Mouse (Mus musculus): ENCODE results near the gene Apba3. TPM values are rescaled to one million over a fixed set of nuclear protein-coding genes. Genes with fewer than 3 reads are reported as not detected.

The Apba3 gene
- polyA plus RNA-seq, 1 experiment from 2014 or later, result 55.0 TPM

GRCm38 (mm10) chr10:81316338-81317060, 49.7 kb downstream of the Apba3 start:
- 54% methylated on average over 16 of the region's 16 CpGs for WGBS
- H3K27me3 ChIP-seq (replicated peaks; ENCODE audit: control insufficient read depth, insufficient read depth, low read length), result no peaks in the 10 kb centered on the region
- no peaks in the 10 kb centered on the region for H3K9me3 ChIP-seq (ENCODE audit: control insufficient read depth, low read length)
- ATAC-seq (replicated peaks; ENCODE audit: low FRiP score) (no peak), DNase-seq (ENCODE audit: low spot score) (no peak)
- peaks cover 37% of the 10 kb centered on the region for H3K36me3 ChIP-seq (ENCODE audit: control insufficient read depth, insufficient read depth, low read length)
- H3K4me1 ChIP-seq (replicated peaks; ENCODE audit: control insufficient read depth, insufficient read depth, low read length), result peaks cover 25% of the 10 kb centered on the region
- H3K4me3 ChIP-seq (ENCODE audit: low read depth, low read length), result peak overlapping the region; percentile 36
- H3K27ac ChIP-seq (ENCODE audit: low read depth, low read length), result peak overlapping the region; percentile 32; the same call in 1 of the 2 replicates
- H3K9ac ChIP-seq (ENCODE audit: low read depth, low read length), result peak overlapping the region; percentile 49
- H3K4me2 ChIP-seq, result peak overlapping the region; percentile 66

DNA sequence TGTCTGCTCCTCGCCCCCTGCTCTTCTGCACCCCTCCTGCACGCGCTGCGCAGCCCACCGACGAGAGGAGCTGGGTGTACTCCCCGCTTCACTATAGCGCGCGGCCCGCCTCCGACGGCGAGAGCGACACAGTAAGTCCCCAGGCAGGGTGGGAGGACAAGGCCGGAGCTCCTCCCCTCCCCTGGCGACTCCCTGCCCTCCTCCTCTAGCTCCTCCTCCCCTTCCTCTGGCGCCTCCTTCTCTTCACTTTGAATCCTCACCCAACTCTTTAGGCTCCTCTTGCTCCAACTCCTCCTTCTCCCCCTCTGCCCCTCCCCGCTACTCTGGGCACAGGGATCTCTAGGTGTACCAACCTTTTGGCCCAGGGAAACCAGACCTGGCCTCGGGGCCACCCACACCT, 50.5 kb downstream of the Apba3 start:
- Histone ChIP-seq H3K9ac (ENCODE audit: low read depth, low read length) (peak overlapping the region; percentile 49), H3K27me3 (replicated peaks; ENCODE audit: control insufficient read depth, insufficient read depth, low read length) (no peaks in the 10 kb centered on the region), H3K4me3 (ENCODE audit: low read depth, low read length) (peak overlapping the region; percentile 36), H3K27ac (ENCODE audit: low read depth, low read length) (peak overlapping the region; percentile 32; the same call in 1 of the 2 replicates), H3K4me2 (peak overlapping the region; percentile 66), H3K4me1 (replicated peaks; ENCODE audit: control insufficient read depth, insufficient read depth, low read length) (peaks cover 32% of the 10 kb centered on the region), H3K9me3 (ENCODE audit: control insufficient read depth, low read length) (no peaks in the 10 kb centered on the region), H3K36me3 (ENCODE audit: control insufficient read depth, insufficient read depth, low read length) (peaks cover 35% of the 10 kb centered on the region)
- peak; percentile 19; the same call in 1 of the 2 replicates for ATAC-seq (replicated peaks; ENCODE audit: low FRiP score)
- WGBS, result 20% methylated on average over 20 of the region's 20 CpGs
- no peak for DNase-seq (ENCODE audit: low spot score)

DNA sequence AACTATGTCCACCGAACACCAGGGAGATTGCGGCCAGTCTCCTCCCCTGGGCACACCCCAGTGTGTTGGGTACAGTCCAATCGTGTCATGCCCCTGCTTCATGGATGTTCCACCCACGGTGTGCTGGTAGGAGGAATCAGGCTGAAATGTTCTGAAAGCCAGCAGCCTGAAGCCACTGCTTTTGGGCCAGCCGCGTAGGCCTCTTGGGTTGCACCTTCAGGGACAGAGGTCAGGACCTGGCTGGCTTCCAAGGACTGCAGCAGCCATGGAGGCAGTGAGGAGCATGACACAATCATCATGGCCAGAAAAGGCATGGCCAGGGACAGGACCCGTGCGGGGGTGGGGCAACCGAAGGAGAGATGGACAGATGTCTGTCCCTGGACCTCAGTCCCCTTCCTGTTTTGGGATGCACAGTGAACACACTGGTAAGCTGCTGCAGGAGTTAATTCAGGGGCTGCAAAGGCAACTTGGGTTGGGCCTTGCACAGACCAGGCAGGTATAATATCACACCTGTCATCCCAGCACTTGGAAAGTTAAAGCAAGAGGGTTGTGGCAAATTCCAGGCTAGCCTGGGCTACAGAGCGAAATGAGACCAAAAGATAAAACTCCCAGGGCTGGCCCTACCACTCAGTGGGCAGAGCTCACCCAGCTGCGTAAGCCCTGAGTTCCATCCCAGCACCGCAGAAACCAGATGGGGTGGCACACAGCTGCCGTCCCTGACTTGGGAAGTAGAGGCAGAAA, 52.0 kb downstream of the Apba3 start:
- H3K9ac ChIP-seq (ENCODE audit: low read depth, low read length), result peak overlapping the region; percentile 1; the same call in 1 of the 2 replicates
- peaks cover 34% of the 10 kb centered on the region for H3K4me1 ChIP-seq (replicated peaks; ENCODE audit: control insufficient read depth, insufficient read depth, low read length)
- DNase-seq (ENCODE audit: low spot score) (no peak), ATAC-seq (replicated peaks; ENCODE audit: low FRiP score) (no peak)
- H3K36me3 ChIP-seq (ENCODE audit: control insufficient read depth, insufficient read depth, low read length), result peaks cover 35% of the 10 kb centered on the region
- H3K27me3 ChIP-seq (replicated peaks; ENCODE audit: control insufficient read depth, insufficient read depth, low read length), result no peaks in the 10 kb centered on the region
- no peak overlapping the region for H3K4me3 ChIP-seq (ENCODE audit: low read depth, low read length)
- peak overlapping the region; percentile 96 for H3K4me2 ChIP-seq
- H3K9me3 ChIP-seq (ENCODE audit: control insufficient read depth, low read length), result no peaks in the 10 kb centered on the region
- peak overlapping the region; percentile 78 for H3K27ac ChIP-seq (ENCODE audit: low read depth, low read length)
- 86% methylated on average over 13 of the region's 13 CpGs for WGBS

DNA sequence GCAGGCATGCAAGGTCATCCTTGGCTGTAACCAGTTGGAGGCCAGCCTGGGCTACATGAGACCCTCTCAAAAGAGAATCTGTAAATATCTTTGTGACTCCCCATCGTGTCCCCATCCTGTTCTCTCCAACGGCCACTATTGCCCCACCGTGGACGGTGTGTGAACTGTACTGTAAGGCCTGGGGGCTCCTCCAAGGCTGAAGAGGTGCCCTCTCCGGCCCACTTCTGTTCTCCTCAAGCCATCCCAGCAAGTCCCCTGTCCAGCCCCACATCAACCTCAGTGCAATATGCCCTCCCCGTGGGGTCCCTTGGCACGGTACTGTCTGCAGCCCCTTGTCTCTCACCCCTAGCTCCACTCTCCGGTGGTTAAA, 52.6 kb downstream of the Apba3 start:
- Histone ChIP-seq H3K4me3 (ENCODE audit: low read depth, low read length) (peak overlapping the region; percentile 97), H3K4me1 (replicated peaks; ENCODE audit: control insufficient read depth, insufficient read depth, low read length) (peaks cover 34% of the 10 kb centered on the region), H3K36me3 (ENCODE audit: control insufficient read depth, insufficient read depth, low read length) (peaks cover 36% of the 10 kb centered on the region), H3K4me2 (peak overlapping the region; percentile 96), H3K9me3 (ENCODE audit: control insufficient read depth, low read length) (no peaks in the 10 kb centered on the region), H3K27me3 (replicated peaks; ENCODE audit: control insufficient read depth, insufficient read depth, low read length) (no peaks in the 10 kb centered on the region), H3K27ac (ENCODE audit: low read depth, low read length) (peak overlapping the region; percentile 78), H3K9ac (ENCODE audit: low read depth, low read length) (peak overlapping the region; percentile 63)
- WGBS, result 39% methylated on average over 8 of the region's 8 CpGs
- ATAC-seq (replicated peaks; ENCODE audit: low FRiP score), result no peak
- no peak for DNase-seq (ENCODE audit: low spot score)

GRCm38 (mm10) chr10:81319741-81320549, 53.2 kb downstream of the Apba3 start:
- peaks cover 34% of the 10 kb centered on the region for H3K4me1 ChIP-seq (replicated peaks; ENCODE audit: control insufficient read depth, insufficient read depth, low read length)
- peak overlapping the region; percentile 96 for H3K4me2 ChIP-seq
- 2% methylated on average over 38 of the region's 38 CpGs for WGBS
- no peak for DNase-seq (ENCODE audit: low spot score)
- H3K9ac ChIP-seq (ENCODE audit: low read depth, low read length), result peak overlapping the region; percentile 63
- ATAC-seq (replicated peaks; ENCODE audit: low FRiP score), result no peak; the same call in 1 of the 2 replicates
- peaks cover 36% of the 10 kb centered on the region for H3K36me3 ChIP-seq (ENCODE audit: control insufficient read depth, insufficient read depth, low read length)
- no peaks in the 10 kb centered on the region for H3K27me3 ChIP-seq (replicated peaks; ENCODE audit: control insufficient read depth, insufficient read depth, low read length)
- peak overlapping the region; percentile 97 for H3K4me3 ChIP-seq (ENCODE audit: low read depth, low read length)
- H3K27ac ChIP-seq (ENCODE audit: low read depth, low read length), result peak overlapping the region; percentile 78
- no peaks in the 10 kb centered on the region for H3K9me3 ChIP-seq (ENCODE audit: control insufficient read depth, low read length)

DNA sequence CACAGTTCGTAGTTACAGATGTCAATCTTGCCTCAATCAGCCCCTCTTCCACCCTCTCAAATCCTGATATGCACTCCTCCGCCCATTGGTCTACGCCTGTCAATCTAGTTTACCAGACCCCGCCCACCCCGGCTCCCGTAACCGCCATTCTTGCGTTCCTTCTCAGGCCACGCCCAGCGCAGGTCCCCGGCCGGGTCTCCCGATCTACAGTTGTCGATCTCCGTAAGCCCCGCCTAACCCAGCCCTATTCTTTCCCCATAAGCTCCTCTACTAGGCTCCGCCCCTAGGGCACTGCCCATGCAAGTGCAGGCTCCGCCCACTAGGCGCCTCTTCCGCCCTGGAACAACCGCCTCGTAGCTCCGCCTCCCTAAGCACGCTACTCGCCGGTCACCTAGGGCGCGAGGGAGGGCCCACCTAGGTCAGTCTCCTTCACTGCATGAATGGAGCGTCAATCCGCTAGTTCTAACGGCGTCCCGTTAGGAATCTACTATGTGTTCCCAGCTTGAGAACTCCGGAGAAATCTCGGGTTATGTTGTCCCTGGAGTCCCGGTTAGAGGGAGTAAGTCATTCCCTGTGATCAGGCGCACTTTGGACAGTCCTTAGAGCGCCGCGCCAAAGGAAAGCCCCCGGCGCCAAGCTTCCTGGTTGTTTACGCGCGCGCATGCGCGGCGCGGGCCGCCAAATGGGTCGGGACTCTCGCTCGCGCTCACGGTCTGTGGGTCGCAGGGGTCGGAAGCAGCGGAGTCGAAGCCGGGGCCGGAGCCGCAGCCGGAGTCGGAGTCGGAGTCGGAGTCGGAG, 54.0 kb downstream of the Apba3 start, which contains the start of gene Cactin:
TSS of gene Cactin (plus strand) at position 554 of the 798 bp plus-strand sequence.
- peak; percentile 88 for ATAC-seq (replicated peaks; ENCODE audit: low FRiP score)
- H3K4me3 ChIP-seq (ENCODE audit: low read depth, low read length), result peak within 1 kb of the TSS; percentile 97
- peak within 1 kb of the TSS; percentile 78 for H3K27ac ChIP-seq (ENCODE audit: low read depth, low read length)
- H3K36me3 ChIP-seq (ENCODE audit: control insufficient read depth, insufficient read depth, low read length), result peaks cover 41% of the 10 kb centered on the region
- DNase-seq (ENCODE audit: low spot score), result peak; percentile 98
- under 1% methylated on average over 68 of the region's 68 CpGs for WGBS
- no peaks in the 10 kb centered on the region for H3K9me3 ChIP-seq (ENCODE audit: control insufficient read depth, low read length)
- H3K9ac ChIP-seq (ENCODE audit: low read depth, low read length), result peak within 1 kb of the TSS; percentile 88
- H3K27me3 ChIP-seq (replicated peaks; ENCODE audit: control insufficient read depth, insufficient read depth, low read length), result no peaks in the 10 kb centered on the region
- peaks cover 34% of the 10 kb centered on the region for H3K4me1 ChIP-seq (replicated peaks; ENCODE audit: control insufficient read depth, insufficient read depth, low read length)
- H3K4me2 ChIP-seq, result peak within 1 kb of the TSS; percentile 96

DNA sequence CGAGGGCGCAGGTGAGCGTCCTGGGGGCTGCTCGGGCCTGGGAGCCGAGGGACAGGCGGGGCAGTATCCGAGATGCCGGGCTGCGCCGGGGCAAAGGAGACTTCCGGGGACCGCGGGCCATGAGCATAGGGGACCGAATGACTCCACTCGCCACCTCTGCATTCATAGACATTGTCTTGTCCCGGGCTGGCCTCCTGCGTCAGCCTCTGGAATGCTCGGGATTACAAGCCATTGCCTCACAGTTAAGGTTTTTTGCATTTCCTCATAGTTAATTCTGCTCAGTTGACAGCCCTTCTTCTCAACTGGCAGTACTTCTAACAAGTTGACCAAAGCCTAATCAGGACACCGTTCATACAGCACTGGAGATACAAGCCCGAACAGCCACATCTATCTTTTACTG, 54.7 kb downstream of the Apba3 start:
- peaks cover 48% of the 10 kb centered on the region for H3K36me3 ChIP-seq (ENCODE audit: control insufficient read depth, insufficient read depth, low read length)
- peak overlapping the region; percentile 88 for H3K9ac ChIP-seq (ENCODE audit: low read depth, low read length)
- peaks cover 38% of the 10 kb centered on the region for H3K4me1 ChIP-seq (replicated peaks; ENCODE audit: control insufficient read depth, insufficient read depth, low read length)

More for the DNA sequence above, 54.7 kb downstream of the Apba3 start:
- peak overlapping the region; percentile 96 for H3K4me2 ChIP-seq
- peak overlapping the region; percentile 78 for H3K27ac ChIP-seq (ENCODE audit: low read depth, low read length)
- ATAC-seq (replicated peaks; ENCODE audit: low FRiP score) (no peak), DNase-seq (ENCODE audit: low spot score) (no peak)
- 3% methylated on average over 20 of the region's 20 CpGs for WGBS
- peak overlapping the region; percentile 97 for H3K4me3 ChIP-seq (ENCODE audit: low read depth, low read length)
- H3K27me3 ChIP-seq (replicated peaks; ENCODE audit: control insufficient read depth, insufficient read depth, low read length), result no peaks in the 10 kb centered on the region
- no peaks in the 10 kb centered on the region for H3K9me3 ChIP-seq (ENCODE audit: control insufficient read depth, low read length)

Data from liver, embryonic 11.5 days (tissue).